Mouse (Mus musculus): Measurements from ENCODE around the gene Mis12. TPM values are rescaled to one million over a fixed set of nuclear protein-coding genes. Genes with fewer than 3 reads are reported as not detected.

Mis12 gene
- total and polyA plus RNA-seq, 3 experiments, result 4.9 to 52.7 (median 50.2) TPM

Other genes with a start within 250 kb of the Mis12 start
- not detected in 2 replicates for gene Scimp, start 207.0 kb upstream of the Mis12 start, total RNA-seq (2014; fragmentation: Nextera tagmentation)
- not detected in 2 replicates for gene Scimp, start 207.0 kb upstream of the Mis12 start, total RNA-seq (2017)
- not detected in 2 replicates for gene Scimp, start 207.0 kb upstream of the Mis12 start, polyA plus RNA-seq (2012)
- gene Rabep1, start 174.8 kb upstream of the Mis12 start, total RNA-seq (2014; fragmentation: Nextera tagmentation), result 48.0 and 50.1 TPM in 2 replicates
- gene Rabep1, start 174.8 kb upstream of the Mis12 start, total RNA-seq (2017), result 80.6 and 111 TPM in 2 replicates
- 18.1 and 22.9 TPM in 2 replicates for gene Rabep1, start 174.8 kb upstream of the Mis12 start, polyA plus RNA-seq (2012)
- gene Nup88, start 49.6 kb upstream of the Mis12 start, total RNA-seq (2014; fragmentation: Nextera tagmentation), result 154 and 178 TPM in 2 replicates
- 145 and 193 TPM in 2 replicates for gene Nup88, start 49.6 kb upstream of the Mis12 start, total RNA-seq (2017)
- 81.1 and 103 TPM in 2 replicates for gene Nup88, start 49.6 kb upstream of the Mis12 start, polyA plus RNA-seq (2012)
- gene Rpain, start 49.4 kb upstream of the Mis12 start, total RNA-seq (2014; fragmentation: Nextera tagmentation), result 30.9 and 45.8 TPM in 2 replicates
- gene Rpain, start 49.4 kb upstream of the Mis12 start, total RNA-seq (2017), result 73.4 and 94.2 TPM in 2 replicates
- gene Rpain, start 49.4 kb upstream of the Mis12 start, polyA plus RNA-seq (2012), result 5.8 and 14.9 TPM in 2 replicates
- gene C1qbp, start 36.6 kb upstream of the Mis12 start, total RNA-seq (2014; fragmentation: Nextera tagmentation), result 271 and 277 TPM in 2 replicates
- 67.7 and 75.2 TPM in 2 replicates for gene C1qbp, start 36.6 kb upstream of the Mis12 start, total RNA-seq (2017)
- gene C1qbp, start 36.6 kb upstream of the Mis12 start, polyA plus RNA-seq (2012), result 753 and 1,114 TPM in 2 replicates
- gene Dhx33, start 15.2 kb upstream of the Mis12 start, total RNA-seq (2014; fragmentation: Nextera tagmentation), result 24.3 and 28.4 TPM in 2 replicates
- 32.7 and 37.4 TPM in 2 replicates for gene Dhx33, start 15.2 kb upstream of the Mis12 start, total RNA-seq (2017)
- gene Dhx33, start 15.2 kb upstream of the Mis12 start, polyA plus RNA-seq (2012), result 11.6 and 15.9 TPM in 2 replicates
- gene Derl2, start 230 bp downstream of the Mis12 start, total RNA-seq (2014; fragmentation: Nextera tagmentation), result 27.2 and 33.3 TPM in 2 replicates
- gene Derl2, start 230 bp downstream of the Mis12 start, total RNA-seq (2017), result 40.6 and 42.1 TPM in 2 replicates
- 14.1 and 18.5 TPM in 2 replicates for gene Derl2, start 230 bp downstream of the Mis12 start, polyA plus RNA-seq (2012)
- gene 6330403K07Rik, start 13.9 kb downstream of the Mis12 start, total RNA-seq (2014; fragmentation: Nextera tagmentation), result not detected in 2 replicates
- gene 6330403K07Rik, start 13.9 kb downstream of the Mis12 start, total RNA-seq (2017), result 0.16 TPM in 1 of 2 replicates, not detected in the other
- not detected in 2 replicates for gene 6330403K07Rik, start 13.9 kb downstream of the Mis12 start, polyA plus RNA-seq (2012)
- not detected in 2 replicates for gene Nlrp1a, start 125.1 kb downstream of the Mis12 start, total RNA-seq (2014; fragmentation: Nextera tagmentation)
- 0.05 TPM in 1 of 2 replicates, not detected in the other for gene Nlrp1a, start 125.1 kb downstream of the Mis12 start, total RNA-seq (2017)
- not detected in 2 replicates for gene Nlrp1a, start 125.1 kb downstream of the Mis12 start, polyA plus RNA-seq (2012)
- gene Nlrp1b, start 211.1 kb downstream of the Mis12 start, total RNA-seq (2014; fragmentation: Nextera tagmentation), result not detected in 2 replicates
- 0.05 TPM in 1 of 2 replicates, not detected in the other for gene Nlrp1b, start 211.1 kb downstream of the Mis12 start, total RNA-seq (2017)
- gene Nlrp1b, start 211.1 kb downstream of the Mis12 start, polyA plus RNA-seq (2012), result not detected in 2 replicates

Data from G1E (cell line).